Mouse (Mus musculus) hindbrain, embryonic 16.5 days (tissue): ENCODE results near the gene Polr2j. TPM values are rescaled to one million over a fixed set of nuclear protein-coding genes. Genes with fewer than 3 reads are reported as not detected.

Experiments
- ATAC-seq: fragments of 200-750 bp; cut with Nextera tagmentation; 2 replicates; pipeline ENCODE4 v1.8.0; 2017; ENCODE audit warnings: moderate TSS enrichment, moderate library complexity
- H3K27ac ChIP-seq: fragments of 300-500 bp; sonication (generic); 2 replicates; pipeline ENCODE4 v1.5.1; 2014; ENCODE audit warnings: low read depth, mild to moderate bottlenecking, control low read depth, low read length, moderate library complexity
- H3K27me3 ChIP-seq: fragments of 300-500 bp; sonication (generic); replicated peaks from 2 replicates; pipeline ENCODE4 v1.6.1; 2014; ENCODE audit warnings: low read length; ENCODE audit not compliant: control insufficient read depth, insufficient read depth
- H3K36me3 ChIP-seq: fragments of 300-500 bp; sonication (generic); 2 replicates; pipeline ENCODE4 v1.6.1; 2014; ENCODE audit warnings: mild to moderate bottlenecking, low read length, moderate library complexity, mixed read lengths; ENCODE audit not compliant: control insufficient read depth, insufficient read depth
- H3K4me1 ChIP-seq: fragments of 300-500 bp; sonication (generic); 2 replicates; pipeline ENCODE4 v1.6.1; 2014; ENCODE audit warnings: low read depth, low read length; ENCODE audit not compliant: control insufficient read depth, insufficient read depth
- H3K4me2 ChIP-seq: fragments of 300-500 bp; sonication (generic); 2 replicates; pipeline ENCODE4 v1.6.1; 2014; ENCODE audit warnings: mild to moderate bottlenecking, low read length, control low read depth, moderate library complexity
- H3K4me3 ChIP-seq: fragments of 300-500 bp; sonication (generic); 2 replicates; pipeline ENCODE4 v1.5.1; 2014; ENCODE audit warnings: mild to moderate bottlenecking, low read length, control low read depth, moderate library complexity
- H3K9ac ChIP-seq: fragments of 300-500 bp; sonication (generic); 2 replicates; pipeline ENCODE4 v1.6.1; 2014; ENCODE audit warnings: low read depth, mild to moderate bottlenecking, control low read depth, low read length, moderate library complexity
- H3K9me3 ChIP-seq: fragments of 300-500 bp; sonication (generic); 2 replicates; pipeline ENCODE4 v1.6.1; 2014; ENCODE audit warnings: mild to moderate bottlenecking, low read length, moderate library complexity; ENCODE audit not compliant: control insufficient read depth
- WGBS: fragments of 180-500 bp; shearing (Covaris S2); extraction: QIAGEN DNeasy Blood & Tissue Kit; methylation state at CpG from one replicate; pipeline ENCODE4 v1.1.7; 2014; 5-methylcytosine and 5-hydroxymethylcytosine counted together
- polyA plus RNA-seq: library from polyadenylated mRNA; unstranded; fragments of >200 nt; fragmentation: Nextera tagmentation; extraction: Ambion mirVana; gene quantifications from 2 replicates; pipeline ENCODE4 v1.2.1, GENCODE M21; 2015

Gene Polr2j
- polyA plus RNA-seq: 198 and 210 TPM in 2 replicates

- 2% methylated on average over 42 of the region's 42 CpGs for WGBS
- no peaks in the 10 kb centered on the region for H3K27me3 ChIP-seq
- H3K4me1 ChIP-seq: peaks cover 17% of the 10 kb centered on the region
- peak within 1 kb of the TSS; percentile 88 for H3K4me3 ChIP-seq
- ATAC-seq: peak; percentile 97
- H3K36me3 ChIP-seq: peaks cover 6% of the 10 kb centered on the region
- peak within 1 kb of the TSS; percentile 87 for H3K9ac ChIP-seq
- peak within 1 kb of the TSS; percentile 78 for H3K27ac ChIP-seq
- no peaks in the 10 kb centered on the region for H3K9me3 ChIP-seq
- peak within 1 kb of the TSS; percentile 92 for H3K4me2 ChIP-seq
Measured at GRCm38 (mm10) chr5:136115891-136116783, at the start of gene Polr2j. Gene Polr2j, plus strand, starts transcription at chr5:136116631.

- Histone ChIP-seq H3K4me3 (no peak overlapping the region), H3K4me1 (no peaks in the 10 kb centered on the region), H3K9me3 (no peaks in the 10 kb centered on the region), H3K27me3 (no peaks in the 10 kb centered on the region; the same call in 1 of the 2 replicates), H3K9ac (no peak overlapping the region), H3K4me2 (no peak overlapping the region), H3K36me3 (no peaks in the 10 kb centered on the region), H3K27ac (no peak overlapping the region)
- WGBS: 83% methylated on average over 1 of the region's 2 CpGs
- no peak for ATAC-seq
Measured at GRCm38 (mm10) chr5:136069411-136069810, 47.0 kb upstream of the Polr2j start.

- 61% methylated on average over 6 of the region's 6 CpGs for WGBS
- Histone ChIP-seq H3K4me1 (no peaks in the 10 kb centered on the region), H3K9me3 (no peaks in the 10 kb centered on the region), H3K4me3 (no peak overlapping the region), H3K27me3 (no peaks in the 10 kb centered on the region; the same call in 1 of the 2 replicates), H3K4me2 (no peak overlapping the region), H3K36me3 (no peaks in the 10 kb centered on the region), H3K27ac (no peak overlapping the region), H3K9ac (no peak overlapping the region)
- ATAC-seq: no peak
Measured at GRCm38 (mm10) chr5:136073051-136073450, 43.4 kb upstream of the Polr2j start.

- no peaks in the 10 kb centered on the region for H3K9me3 ChIP-seq
- ATAC-seq: no peak
- H3K27ac ChIP-seq: no peak overlapping the region
- no peaks in the 10 kb centered on the region for H3K36me3 ChIP-seq
- no peak overlapping the region for H3K4me2 ChIP-seq
- no peaks in the 10 kb centered on the region for H3K4me1 ChIP-seq
- no peak overlapping the region for H3K4me3 ChIP-seq
- 70% methylated on average over 11 of the region's 11 CpGs for WGBS
- no peak overlapping the region for H3K9ac ChIP-seq
- H3K27me3 ChIP-seq: no peaks in the 10 kb centered on the region; the same call in 1 of the 2 replicates
Measured at GRCm38 (mm10) chr5:136073526-136073925, 42.9 kb upstream of the Polr2j start.

GRCm38 (mm10) chr5:136075076-136075475, 41.4 kb upstream of the Polr2j start:
- WGBS: 91% methylated on average over 5 of the region's 5 CpGs
- no peak overlapping the region for H3K9ac ChIP-seq
- no peak overlapping the region for H3K4me3 ChIP-seq
- H3K9me3 ChIP-seq: no peaks in the 10 kb centered on the region
- H3K4me1 ChIP-seq: no peaks in the 10 kb centered on the region
- H3K27ac ChIP-seq: no peak overlapping the region
- H3K4me2 ChIP-seq: no peak overlapping the region
- no peaks in the 10 kb centered on the region for H3K36me3 ChIP-seq
- no peak for ATAC-seq
- no peaks in the 10 kb centered on the region; the same call in 1 of the 2 replicates for H3K27me3 ChIP-seq

- H3K36me3 ChIP-seq: no peaks in the 10 kb centered on the region
- H3K9ac ChIP-seq: no peak overlapping the region
- no peak overlapping the region for H3K27ac ChIP-seq
- 33% methylated on average over 7 of the region's 7 CpGs for WGBS
- no peaks in the 10 kb centered on the region for H3K4me1 ChIP-seq
- H3K27me3 ChIP-seq: no peaks in the 10 kb centered on the region; the same call in 1 of the 2 replicates
- H3K9me3 ChIP-seq: no peaks in the 10 kb centered on the region
- H3K4me3 ChIP-seq: no peak overlapping the region
- H3K4me2 ChIP-seq: no peak overlapping the region
- ATAC-seq: 0 out of 2 replicates have a peak, but pooled peaks have one; percentile 6
Measured at GRCm38 (mm10) chr5:136076284-136076683, 40.1 kb upstream of the Polr2j start.

- 83% methylated on average over 9 of the region's 9 CpGs for WGBS
- no peak overlapping the region for H3K27ac ChIP-seq
- H3K4me3 ChIP-seq: no peak overlapping the region
- no peaks in the 10 kb centered on the region for H3K4me1 ChIP-seq
- H3K27me3 ChIP-seq: no peaks in the 10 kb centered on the region; the same call in 1 of the 2 replicates
- no peak for ATAC-seq
- H3K36me3 ChIP-seq: no peaks in the 10 kb centered on the region
- no peaks in the 10 kb centered on the region for H3K9me3 ChIP-seq
- H3K4me2 ChIP-seq: no peak overlapping the region
- no peak overlapping the region for H3K9ac ChIP-seq
Measured at GRCm38 (mm10) chr5:136077001-136077550, 39.4 kb upstream of the Polr2j start.

GRCm38 (mm10) chr5:136078136-136078535, 38.3 kb upstream of the Polr2j start:
- 95% methylated on average over 5 of the region's 5 CpGs for WGBS

GRCm38 (mm10) chr5:136082345-136082744, 34.1 kb upstream of the Polr2j start:
- H3K4me1 ChIP-seq: peaks cover 16% of the 10 kb centered on the region
- H3K4me2 ChIP-seq: no peak overlapping the region
- H3K9me3 ChIP-seq: no peaks in the 10 kb centered on the region
- WGBS: 83% methylated on average over 4 of the region's 4 CpGs
- no peak overlapping the region for H3K4me3 ChIP-seq
- no peak for ATAC-seq
- no peaks in the 10 kb centered on the region for H3K36me3 ChIP-seq
- no peaks in the 10 kb centered on the region for H3K27me3 ChIP-seq
- H3K9ac ChIP-seq: no peak overlapping the region
- H3K27ac ChIP-seq: no peak overlapping the region

More at GRCm38 (mm10) chr5:136078136-136078535, 38.3 kb upstream of the Polr2j start:
- H3K27ac ChIP-seq: no peak overlapping the region
- H3K4me2 ChIP-seq: no peak overlapping the region
- H3K4me1 ChIP-seq: no peaks in the 10 kb centered on the region
- H3K9ac ChIP-seq: no peak overlapping the region
- no peaks in the 10 kb centered on the region; the same call in 1 of the 2 replicates for H3K27me3 ChIP-seq
- no peak overlapping the region for H3K4me3 ChIP-seq
- H3K36me3 ChIP-seq: no peaks in the 10 kb centered on the region
- H3K9me3 ChIP-seq: no peaks in the 10 kb centered on the region
- ATAC-seq: no peak
